Mouse (Mus musculus) yolk sac, embryonic 10.5 days (tissue): ENCODE measurements around the gene Armc2.

Experiments
- DNase-seq: peaks from one replicate; pipeline ENCODE4 v3.0.0-alpha.2; 2017; ENCODE audit warnings: low spot score

The Armc2 gene

DNA sequence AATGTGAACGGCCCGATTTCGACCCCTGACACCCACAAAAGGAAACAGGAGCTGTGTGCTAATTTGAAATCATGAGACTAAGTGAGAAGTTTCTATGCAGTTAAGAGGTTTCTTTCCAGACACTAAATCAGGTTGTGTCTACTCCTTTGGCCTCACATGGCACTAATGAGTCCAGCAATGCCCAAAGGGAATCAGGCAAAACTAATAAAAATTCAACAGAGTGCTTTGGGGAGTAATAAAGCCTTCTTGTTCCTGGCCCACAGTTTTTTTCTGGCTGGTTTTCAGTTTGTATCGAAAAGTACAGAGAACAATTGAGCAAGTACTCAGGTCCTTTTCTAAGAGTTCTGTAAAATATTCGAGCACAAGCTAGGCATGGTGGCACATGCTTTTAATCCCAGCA is 4.2 kb downstream of the Armc2 start:
- DNase-seq = no peak

DNA sequence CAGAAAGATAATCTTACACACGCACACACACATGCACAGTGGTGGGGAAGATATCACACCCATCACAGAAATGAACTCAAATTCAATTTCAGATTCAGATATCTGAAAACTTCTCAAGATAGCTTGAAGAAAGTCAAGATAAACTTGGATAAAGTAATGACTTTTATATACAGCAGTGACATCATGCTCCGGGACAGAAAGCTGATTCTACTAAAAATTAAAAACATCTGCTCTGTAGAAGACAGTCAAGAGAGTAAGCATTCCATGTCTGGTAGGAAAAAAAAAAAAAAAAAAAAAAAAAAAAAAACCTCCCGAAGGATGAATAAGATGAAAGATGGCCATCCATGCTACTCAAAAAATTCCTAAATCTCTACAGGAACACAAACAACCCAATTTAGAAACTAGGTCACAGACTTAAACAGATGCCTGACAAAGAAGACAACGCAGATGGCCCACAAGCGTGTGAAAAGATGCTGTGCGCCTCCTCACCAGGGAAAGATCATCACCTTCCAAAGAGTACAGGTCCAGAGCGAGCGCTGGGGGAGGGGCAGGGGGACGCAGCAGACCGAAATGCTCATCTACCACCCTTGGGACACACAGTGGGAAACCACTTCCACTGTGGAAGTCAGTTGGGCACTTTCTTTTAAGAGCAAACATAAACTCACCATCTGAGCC is 7.3 kb downstream of the Armc2 start:
- no peak for DNase-seq

DNA sequence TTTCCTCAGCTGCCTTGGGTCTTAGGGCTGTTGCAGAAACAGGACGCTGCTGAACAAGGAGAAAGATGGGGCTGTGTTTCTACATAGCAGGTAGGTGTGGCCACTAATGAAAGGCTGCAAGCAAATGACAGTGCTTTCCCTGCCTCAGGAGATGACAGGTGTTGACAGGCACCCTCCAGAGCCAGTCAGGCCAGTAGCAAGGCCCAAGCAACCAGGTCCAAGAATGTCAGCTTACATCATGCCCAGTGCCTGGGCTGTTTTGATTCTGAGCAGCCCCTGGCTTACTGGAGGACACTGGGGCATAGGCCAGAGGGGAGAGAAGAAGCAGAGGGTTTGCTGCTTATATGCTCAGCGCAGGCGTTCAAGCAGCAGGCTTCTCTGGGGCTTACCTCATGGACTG is 13.0 kb downstream of the Armc2 start:
- DNase-seq = no peak

DNA sequence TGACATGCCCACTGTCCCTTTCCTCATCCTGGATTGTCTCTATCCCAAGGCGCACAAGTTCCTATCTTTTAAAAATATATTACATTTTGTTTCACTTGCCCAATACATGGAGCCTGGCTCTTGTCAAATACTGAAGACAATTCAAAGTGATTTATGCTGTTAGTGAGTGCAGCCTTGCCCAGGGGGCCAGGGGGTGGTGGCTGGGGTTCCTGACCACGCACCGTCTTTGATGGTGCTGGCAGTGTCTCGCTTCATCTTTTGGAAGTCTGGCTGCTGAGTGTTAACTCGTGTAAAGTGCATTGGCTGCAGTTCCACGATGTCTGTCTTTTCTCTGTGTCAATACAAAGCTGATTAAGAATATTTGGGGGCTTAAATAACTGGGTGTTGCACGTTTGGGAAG is 13.6 kb downstream of the Armc2 start:
- no peak for DNase-seq

DNA sequence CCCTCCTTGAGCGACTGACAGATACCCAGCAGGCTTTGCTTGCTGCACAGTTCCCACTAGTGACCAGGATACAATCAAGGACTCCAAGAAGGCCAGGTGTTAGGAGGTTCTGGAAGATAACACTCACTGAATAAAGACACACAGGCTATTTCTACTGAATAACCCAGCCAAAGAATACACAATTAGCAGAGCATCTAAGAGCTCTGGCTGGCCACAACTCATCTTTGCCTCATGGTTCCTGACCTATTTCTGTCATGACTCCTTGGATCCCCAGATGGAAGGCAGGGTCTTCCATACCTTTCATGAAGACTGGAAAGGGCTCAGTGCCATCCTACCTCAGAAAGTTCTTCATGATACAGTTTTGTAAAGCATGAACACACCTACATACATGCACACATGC is 14.2 kb downstream of the Armc2 start:
- no peak for DNase-seq

DNA sequence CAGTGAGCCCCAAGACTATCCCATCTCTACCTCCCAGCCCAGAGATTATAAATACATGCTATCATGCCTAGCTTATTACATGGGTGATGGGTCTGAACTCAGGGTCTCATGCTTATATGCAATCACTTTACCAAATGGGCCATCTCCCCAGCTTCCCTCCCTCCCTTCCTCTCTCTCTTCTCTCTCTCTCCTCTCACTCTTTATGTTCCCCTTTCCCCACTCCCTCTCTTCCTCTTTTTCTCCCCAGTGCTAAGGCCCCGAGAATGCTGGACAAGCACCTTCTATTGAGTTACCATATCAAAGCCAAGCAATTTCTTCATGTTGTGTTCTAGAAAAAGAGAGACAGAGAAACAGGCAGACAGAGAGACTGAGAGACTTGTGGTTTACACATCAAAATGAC is 14.7 kb downstream of the Armc2 start:
- DNase-seq = no peak

DNA sequence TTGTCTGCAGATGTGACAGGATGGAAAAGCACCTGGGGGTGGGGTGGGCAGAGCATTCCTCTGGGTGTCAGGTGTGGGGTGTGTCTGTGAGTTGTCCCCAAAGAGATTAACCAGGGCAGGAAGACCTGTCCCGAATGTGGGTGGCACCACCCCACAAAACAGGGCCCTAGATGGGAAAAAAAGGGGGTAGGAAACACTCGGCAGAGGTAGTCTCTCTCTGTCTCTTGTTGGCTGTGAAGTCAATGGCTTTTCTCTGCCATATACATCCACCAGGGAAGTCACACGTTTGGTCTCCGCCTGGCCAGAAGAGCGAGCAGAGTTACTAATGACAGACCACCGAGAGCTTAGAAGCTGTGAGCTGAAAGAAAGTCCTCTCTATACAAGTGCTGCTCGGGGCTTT is 15.8 kb downstream of the Armc2 start:
- no peak for DNase-seq

DNA sequence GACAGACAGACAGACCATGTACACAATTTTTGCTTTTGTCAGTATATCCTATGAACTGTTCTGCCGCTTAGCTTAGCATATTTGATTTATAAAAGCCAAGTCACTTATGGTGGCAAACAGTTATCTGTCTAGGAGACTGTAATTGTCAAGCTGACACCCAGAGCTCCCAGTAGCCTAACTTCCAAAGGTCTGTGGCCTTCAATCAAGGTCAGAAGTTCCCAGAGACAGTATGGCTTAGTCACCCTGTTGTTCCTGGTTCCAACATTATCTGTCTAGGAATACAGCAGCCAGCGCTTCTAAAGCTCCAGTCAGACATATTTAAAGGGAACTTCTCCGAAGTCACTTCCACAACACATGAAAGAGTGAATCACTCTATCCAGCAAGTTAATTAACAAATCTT is 17.0 kb downstream of the Armc2 start:
- no peak for DNase-seq

DNA sequence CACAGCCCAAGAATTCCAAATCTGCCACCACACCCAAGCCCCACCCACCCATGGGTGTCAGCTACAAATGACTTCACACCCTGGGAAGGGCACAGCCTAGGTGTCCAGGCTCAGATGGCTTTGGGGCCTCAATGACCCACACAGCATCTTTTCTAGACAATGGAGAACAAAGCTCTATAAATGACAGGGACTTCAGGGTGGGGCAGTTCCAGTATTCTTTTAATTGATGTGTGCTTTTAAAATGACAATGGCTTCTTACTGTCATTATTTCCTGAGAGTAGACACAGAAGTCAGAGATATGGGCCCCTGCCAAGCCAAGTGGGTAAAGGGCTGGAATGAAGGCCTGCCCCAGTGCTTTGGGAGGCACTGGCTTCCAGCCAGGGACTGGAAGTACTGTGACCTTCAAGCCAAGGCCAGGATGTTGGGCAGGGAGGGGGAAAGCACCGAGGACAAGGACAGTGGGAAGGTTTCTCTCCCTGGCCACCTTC is 20.5 kb downstream of the Armc2 start:
- DNase-seq = no peak

DNA sequence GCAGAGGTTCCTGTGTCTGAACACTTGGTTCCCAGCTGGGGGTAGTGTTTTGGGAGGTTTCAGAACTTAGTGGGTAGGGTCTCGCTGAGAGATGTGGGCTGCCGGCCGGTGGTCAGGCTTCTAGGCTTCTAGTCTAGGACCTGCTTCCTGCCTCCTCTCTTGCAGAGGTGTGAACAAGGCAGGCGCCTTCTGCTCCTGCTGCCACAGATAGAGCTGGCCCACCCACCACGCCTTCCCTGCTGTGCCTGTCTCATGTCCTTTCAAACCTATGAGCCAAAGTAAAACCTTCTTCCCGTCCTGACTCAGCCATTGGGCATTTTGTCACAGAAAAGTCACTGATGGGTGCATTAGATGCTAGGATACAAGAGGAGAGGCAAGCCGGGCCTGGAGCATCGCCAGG is 22.1 kb downstream of the Armc2 start:
- no peak for DNase-seq

DNA sequence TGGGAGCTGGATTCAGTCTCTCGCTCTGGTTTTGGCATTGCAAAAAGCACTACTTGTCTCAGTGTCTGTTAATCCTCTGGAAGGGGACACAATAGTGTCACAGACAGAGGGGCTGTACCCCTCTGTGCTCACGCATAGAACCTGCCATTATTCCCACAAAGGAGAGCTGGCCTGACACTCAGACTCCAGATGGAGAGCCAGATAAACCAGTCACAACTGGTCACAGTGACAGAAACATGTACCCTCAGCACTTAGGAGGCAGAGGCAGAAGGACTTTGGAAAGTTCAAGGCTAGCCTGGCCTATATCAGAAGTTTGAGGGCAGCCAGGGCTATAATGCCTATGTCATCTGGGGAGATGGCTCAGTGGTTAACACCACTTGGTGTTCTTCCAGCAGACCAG is 23.2 kb downstream of the Armc2 start:
- DNase-seq = no peak

DNA sequence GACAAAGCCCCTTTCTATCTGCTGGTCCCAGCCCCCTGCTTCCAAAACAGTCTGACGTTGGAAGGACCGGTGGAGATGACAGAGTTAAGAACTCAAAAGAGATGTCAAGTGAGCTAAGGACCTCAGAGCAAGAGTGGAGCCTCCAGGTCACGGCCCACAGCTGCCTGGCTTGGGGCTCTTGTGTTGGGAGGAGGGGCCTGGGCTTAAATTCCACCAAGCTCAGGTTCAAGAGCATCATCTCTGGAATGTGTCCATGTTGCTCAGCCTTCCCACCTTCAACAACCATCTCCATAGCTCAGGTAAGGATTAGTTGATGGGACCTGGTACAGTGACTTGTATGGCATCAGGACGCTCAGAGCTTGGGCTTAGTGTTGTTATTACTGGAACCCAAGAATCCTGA is 23.7 kb downstream of the Armc2 start:
- DNase-seq = no peak

DNA sequence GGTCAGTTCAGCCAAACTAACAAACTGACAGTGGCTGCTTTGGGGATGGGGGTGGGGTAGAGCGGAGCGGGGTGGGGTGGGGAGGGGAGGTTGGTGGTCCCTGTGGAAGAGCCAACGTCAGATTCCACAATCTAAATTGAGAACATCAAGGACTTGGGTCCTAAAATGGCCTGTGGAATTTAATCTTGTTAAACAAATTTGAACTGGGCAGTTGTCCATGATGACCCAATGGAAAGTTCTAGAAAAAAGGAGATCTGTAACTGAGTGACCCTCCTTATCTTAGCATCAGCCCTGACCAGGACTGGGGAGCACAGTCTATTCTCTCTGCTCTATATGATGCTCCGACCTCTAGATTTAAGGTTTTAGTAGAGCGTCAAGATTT is 26.2 kb downstream of the Armc2 start:
- no peak for DNase-seq

DNA sequence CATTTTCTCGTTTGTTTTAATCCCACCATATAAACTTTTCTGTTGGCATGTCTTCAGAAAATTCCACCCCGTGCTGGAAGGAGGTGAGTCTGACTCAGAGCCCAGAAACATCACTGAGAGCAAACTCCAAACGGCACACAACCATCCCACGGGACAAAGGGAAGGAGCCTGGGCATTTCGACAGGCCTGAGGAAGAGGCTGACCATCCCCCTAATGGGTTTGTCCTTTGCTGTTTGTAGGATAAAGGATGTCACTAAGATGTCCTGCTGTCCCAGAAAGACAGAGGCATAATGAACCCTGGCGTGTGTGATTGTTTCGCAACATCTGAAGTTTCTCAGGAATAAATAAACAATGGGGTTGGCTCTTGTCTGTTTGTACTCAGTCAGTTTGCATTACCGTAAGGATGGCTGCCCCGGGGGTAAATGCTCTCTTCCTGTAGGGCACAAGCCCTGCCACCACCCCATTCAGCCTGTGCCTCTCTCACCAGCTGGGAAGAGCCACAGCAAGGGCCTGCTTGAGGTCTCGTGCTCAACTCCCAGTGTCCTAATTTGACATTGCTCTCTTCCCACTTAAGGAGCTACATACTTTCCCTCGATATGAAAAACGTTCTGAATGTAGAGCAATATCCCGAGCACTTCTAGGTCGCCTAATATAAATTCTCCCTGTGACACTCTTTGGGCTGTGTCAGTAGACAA is 26.7 kb downstream of the Armc2 start:
- DNase-seq = no peak

DNA sequence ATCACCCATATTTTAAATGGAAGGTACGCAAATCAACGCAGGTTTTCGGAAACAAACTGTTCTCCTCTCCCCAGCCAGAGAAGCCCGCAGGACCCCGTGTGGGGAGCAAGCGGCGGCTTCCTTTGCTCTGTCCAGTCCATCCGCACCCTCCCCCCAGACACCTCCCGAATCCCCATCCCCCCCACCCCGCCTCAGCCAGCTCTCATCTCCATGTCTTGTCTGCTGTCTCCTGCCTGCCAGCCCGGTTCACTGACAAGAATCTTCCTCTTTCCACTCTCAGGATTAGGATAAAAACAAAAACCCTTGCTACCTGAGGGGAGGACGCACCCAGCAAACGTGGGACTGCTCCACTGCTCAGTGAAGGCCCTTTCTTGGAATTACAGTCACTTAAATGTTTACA is 27.3 kb downstream of the Armc2 start:
- DNase-seq = no peak

DNA sequence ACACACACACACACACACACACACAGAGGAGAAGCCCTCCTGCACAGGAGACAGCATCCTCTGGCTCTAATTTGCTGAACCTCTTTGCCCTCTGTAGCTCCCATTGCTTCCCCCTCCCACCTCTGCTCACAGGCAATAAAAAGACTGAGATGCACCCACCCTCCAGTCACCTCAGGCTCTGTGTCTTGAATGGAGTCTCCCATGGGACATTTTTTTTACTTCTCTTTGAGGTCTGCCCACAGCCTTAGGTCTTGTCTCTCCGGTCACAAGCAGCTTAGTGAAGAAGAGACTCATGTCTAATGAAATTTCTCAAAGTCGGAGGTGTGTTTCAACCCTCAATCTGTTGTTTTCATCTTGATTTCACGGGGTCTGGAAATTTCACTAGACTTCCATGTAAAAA is 29.3 kb downstream of the Armc2 start:
- no peak for DNase-seq

DNA sequence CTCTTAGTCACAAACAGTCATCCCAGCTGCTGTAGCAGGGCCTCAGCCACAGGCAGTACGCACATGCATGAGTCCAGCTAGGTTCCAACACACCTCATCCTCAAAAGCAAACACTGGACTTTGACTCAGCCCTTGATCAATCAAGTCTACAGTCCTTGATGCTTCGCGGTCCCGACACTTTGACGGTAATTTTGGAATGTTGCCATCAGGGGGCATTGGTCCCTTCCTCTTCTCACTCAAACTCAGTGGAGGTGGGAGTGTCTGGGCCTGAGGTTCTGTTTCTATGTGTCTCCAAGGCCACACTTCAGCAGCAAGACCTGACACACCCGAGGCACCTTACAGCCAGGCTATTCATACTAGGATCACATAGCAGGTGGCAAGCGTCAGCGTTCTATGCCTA is 32.1 kb downstream of the Armc2 start:
- no peak for DNase-seq

DNA sequence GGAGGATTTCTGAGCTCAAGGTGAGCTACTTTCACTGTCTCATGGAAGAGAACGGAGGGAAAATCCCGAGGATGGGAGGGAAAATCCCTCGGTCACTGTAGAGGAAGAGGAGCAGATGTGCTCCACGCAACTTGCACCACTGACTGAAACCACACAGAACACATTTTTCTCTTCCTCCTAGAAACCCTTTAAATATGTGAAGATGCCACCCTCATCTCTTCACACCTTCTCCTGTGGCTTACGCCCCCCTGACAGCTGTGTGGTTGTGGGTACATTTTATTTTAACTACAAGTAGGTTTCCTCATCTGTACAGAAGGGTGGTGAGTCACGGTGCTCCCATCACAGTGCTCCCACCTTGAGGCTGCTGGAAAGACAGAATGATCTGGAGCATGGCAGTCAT is 34.0 kb downstream of the Armc2 start:
- no peak for DNase-seq

DNA sequence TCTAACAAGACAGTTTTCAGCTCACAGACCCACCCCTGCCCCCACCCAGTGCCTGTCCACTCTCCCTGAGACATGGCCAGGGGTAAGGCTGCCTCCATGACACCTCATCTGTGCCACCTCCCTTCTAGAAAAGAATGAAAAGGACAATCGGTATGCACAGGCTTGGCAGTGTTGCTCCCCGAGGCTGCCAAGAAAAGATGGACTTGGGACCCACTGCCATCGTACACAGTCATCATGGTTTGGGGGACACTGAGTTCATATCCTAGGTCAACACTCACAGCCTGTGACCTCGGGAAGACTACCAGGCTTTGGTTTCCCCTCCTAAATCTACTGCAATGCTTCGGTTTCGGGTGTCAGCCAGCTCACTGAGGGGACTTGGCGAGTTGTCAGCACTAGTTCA is 35.4 kb downstream of the Armc2 start:
- no peak for DNase-seq

DNA sequence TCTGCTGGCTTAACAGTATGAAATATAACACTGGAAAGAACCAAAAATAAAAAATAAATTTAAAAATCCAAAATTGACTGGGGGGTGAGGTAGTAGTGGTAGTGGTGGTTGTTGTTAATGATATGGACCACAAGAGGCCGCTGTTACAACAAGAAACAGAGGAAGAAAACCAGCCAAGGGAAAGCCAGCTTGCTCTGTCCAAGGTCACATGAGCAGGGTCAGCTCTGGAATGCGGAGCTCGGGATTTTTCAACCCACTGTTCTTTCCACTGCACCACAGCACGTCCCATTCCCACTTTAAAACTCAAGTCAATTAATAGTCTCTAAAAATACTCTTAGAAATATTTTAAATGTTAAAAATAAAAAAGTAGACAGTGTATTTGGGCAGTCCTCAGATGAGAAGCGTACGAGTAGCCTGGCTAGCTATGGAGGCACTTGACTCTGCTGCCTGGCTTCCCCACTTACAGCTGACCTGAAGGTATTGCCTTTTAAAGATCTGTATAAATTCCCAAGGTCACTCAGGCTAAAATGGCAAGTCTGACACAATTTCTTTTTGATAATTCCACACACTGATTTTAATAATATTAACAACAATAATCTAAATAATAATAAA is 37.4 kb downstream of the Armc2 start:
- peak; percentile 63 for DNase-seq

DNA sequence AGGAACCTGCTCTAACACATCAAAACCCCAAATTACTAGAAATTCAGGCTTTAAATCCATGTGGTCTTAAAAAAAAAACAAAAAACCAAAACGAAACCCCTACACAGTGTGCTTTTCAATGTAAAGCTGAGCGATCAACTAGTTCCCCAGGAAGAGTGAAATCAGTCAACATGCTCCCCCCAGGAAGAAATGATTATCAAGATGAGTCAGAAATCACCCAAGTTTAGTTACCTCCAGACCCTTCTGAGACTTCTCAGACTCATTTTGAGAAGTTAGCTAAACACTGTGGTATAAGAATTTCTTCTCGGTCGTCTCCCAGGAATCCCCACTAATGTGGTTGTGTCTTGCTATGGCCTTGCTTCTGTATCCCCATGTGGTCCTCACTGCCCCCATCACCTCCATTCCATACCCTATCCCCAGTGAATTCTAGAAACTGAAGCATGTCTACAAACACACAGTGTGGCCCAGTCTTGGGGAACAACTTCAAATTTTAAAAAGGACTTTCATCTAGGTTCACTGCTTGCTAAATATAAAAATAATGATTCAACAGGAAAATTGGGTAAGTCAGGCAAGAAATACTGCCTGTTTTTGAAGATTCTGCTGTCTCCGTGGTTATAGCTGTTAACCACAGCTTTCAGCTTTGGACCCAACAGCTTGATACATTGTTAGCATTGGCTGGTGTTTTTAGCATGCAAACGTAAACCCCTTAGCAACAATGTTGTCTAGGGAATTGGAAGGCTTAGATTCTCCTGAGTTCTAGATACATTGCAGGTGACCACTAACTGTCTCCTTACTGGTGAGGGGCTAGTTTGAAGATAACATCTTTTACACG is 39.6 kb downstream of the Armc2 start:
- DNase-seq = no peak

DNA sequence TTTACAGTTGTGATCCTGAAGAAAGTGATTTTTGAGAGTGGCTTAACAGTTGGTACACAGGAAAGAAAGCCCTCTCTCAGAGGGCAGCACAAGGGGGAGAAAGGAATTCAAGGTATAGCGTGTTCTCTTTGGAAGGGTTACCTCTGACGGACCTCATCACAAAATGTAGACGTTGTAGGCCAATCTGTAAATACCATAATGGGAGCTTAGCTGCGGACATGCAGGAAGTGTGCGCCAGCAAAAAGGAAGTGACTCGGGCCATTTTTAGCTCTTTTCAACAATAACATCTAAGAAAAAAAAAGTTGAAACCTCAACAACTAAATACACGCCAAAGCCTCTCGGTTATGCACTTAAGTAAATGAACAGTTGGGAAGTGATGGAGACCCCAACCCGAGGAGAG is 45.6 kb downstream of the Armc2 start:
- DNase-seq = no peak
